ENCODE assay signal across 8 mouse cellular contexts in genomic region chr5:142701651-142702510, GRCm38 (mm10). TPM values are rescaled to one million over a fixed set of nuclear protein-coding genes. Genes with fewer than 3 reads are reported as not detected.
DNase-seq lines count a peak whose midpoint lies in the region; ATAC-seq and TF ChIP-seq lines count a peak whose summit lies in the region.

No protein-coding gene starts in this region.

- peak overlapping the region; percentile 79 for H3K9ac ChIP-seq in ES-E14 (ENCODE audit: insufficient read depth, low read depth, low read length, poor library complexity, severe bottlenecking)
- H3K9ac ChIP-seq in heart, embryonic 12.5 days: peak overlapping the region; percentile 72

- no peak overlapping the region for H3K27ac ChIP-seq in gastrocnemius, adult 2 months
- H3K27ac ChIP-seq in ES-E14 (ENCODE audit: insufficient read depth, low read depth, low read length, poor library complexity, severe bottlenecking): no peak overlapping the region
- no peak overlapping the region for H3K27ac ChIP-seq in heart, embryonic 12.5 days (ENCODE audit: poor library complexity, severe bottlenecking)

- in situ Hi-C loops in ES-E14 (cut with MboI; ENCODE audit: low sequenced_read_pairs in 2 of 2, unreplicated experiment in 2 of 2): no loop called here

- WGBS in heart, embryonic 12.5 days: under 1% methylated on average over 67 of the region's 72 CpGs

- H3K4me3 ChIP-seq in gastrocnemius, adult 2 months: peak overlapping the region; percentile 70
- H3K4me3 ChIP-seq in ES-E14 (ENCODE audit: insufficient read depth in 1 of 2, low read depth in 1 of 2, low read length in 2 of 2, poor library complexity in 1 of 2, severe bottlenecking in 1 of 2): peak overlapping the region; percentile 72 to 88
- peak overlapping the region; percentile 59 for H3K4me3 ChIP-seq in heart, embryonic 12.5 days

- no peaks in the 10 kb centered on the region for H3K9me3 ChIP-seq in ES-E14 (ENCODE audit: control insufficient read depth, insufficient read depth, low read depth, low read length)
- no peaks in the 10 kb centered on the region for H3K9me3 ChIP-seq in heart, embryonic 12.5 days (replicated peaks)

- peak; percentile 72 for ATAC-seq in heart, embryonic 12.5 days (ENCODE audit: insufficient number of reproducible peaks, low FRiP score)

- no peaks in the 10 kb centered on the region for H3K36me3 ChIP-seq in ES-E14 (ENCODE audit: control insufficient read depth, insufficient read depth, low read length, poor library complexity, severe bottlenecking)
- H3K36me3 ChIP-seq in heart, embryonic 12.5 days: no peaks in the 10 kb centered on the region

- H3K4me1 ChIP-seq in ES-E14 (ENCODE audit: control insufficient read depth in 2 of 2, insufficient read depth in 2 of 2, low read length in 2 of 2, poor library complexity in 1 of 2): peaks cover 0 to 6% of the 10 kb centered on the region in 2 experiments; a peak in 1 of 4 replicates
- H3K4me1 ChIP-seq in heart, embryonic 12.5 days (replicated peaks): peaks cover 17% of the 10 kb centered on the region

- no peak for DNase-seq in gastrocnemius, adult 2 months
- DNase-seq in gastrocnemius, adult 8-10 months (ENCODE audit: low spot score in 2 of 2): no peak
- peak; percentile 87 for DNase-seq in ES-E14 (ENCODE audit: low read depth, low spot score)
- peak; percentile 71 to 87 for DNase-seq in cerebellum, postnatal 25 days
- DNase-seq in liver: peak; percentile 69
- DNase-seq in neural tube, embryonic 10.5 days (ENCODE audit: extremely low spot score, low spot score): peak; percentile 85
- DNase-seq in layer of hippocampus, adult 9-11 months: no peak

- peak overlapping the region; percentile 99 for H3K4me2 ChIP-seq in heart, embryonic 12.5 days

- TF ChIP-seq CTCF in gastrocnemius, adult 2 months (IDR thresholded peaks at IDR 0.05): no peak

- intact Hi-C loops in gastrocnemius, adult 2 months (cut with DNase I): no loop called here

- H3K27me3 ChIP-seq in heart, embryonic 12.5 days (replicated peaks): peaks cover 63% of the 10 kb centered on the region

TF ChIP-seq in ES-E14, 5 proteins besides CTCF, POLR2A, EP300 and RAD21:
- no peak for TF ChIP-seq CHD2 (IDR thresholded peaks at IDR 0.05; ENCODE audit: low read depth, low read length)
- TF ChIP-seq ZC3H11A (IDR thresholded peaks at IDR 0.05; ENCODE audit: borderline replicate concordance, low read depth, low read length): no peak
- TF ChIP-seq MAFK (IDR thresholded peaks at IDR 0.05; ENCODE audit: insufficient read depth, low read depth, low read length): no peak
- TF ChIP-seq HCFC1 (IDR thresholded peaks at IDR 0.05; ENCODE audit: borderline replicate concordance, insufficient read depth, low read length): no peak
- TF ChIP-seq ZNF384 (IDR thresholded peaks at IDR 0.05; ENCODE audit: low read depth, low read length): no peak

RNA-seq across cellular contexts. Expression of gene Slc29a4, which starts 9.6 kb away (rescaled TPM):
- total RNA-seq in gastrocnemius, adult 2 months (2021): not detected
- total RNA-seq in gastrocnemius, adult 8-10 months (2022): under 1 TPM in 1 of 4 experiments, not detected in 3; 0.29 TPM
- 9.4 and 13.5 TPM in 2 replicates for total RNA-seq in ES-E14 (2012; rRNA removed)
- 2.0 and 2.1 TPM in 2 replicates for polyA plus RNA-seq in heart, embryonic 12.5 days (2016; fragmentation: Nextera tagmentation; extraction: Ambion mirVana)

Comparison
In these comparisons a context has a peak if more than half of its experiments do, and no peak if none do; other contexts are left out.
1. DNase-seq: peak in ES-E14 (single experiment), cerebellum, postnatal 25 days (2 of 2), liver (single experiment) and neural tube, embryonic 10.5 days (single experiment); none in gastrocnemius, adult 2 months (single experiment), gastrocnemius, adult 8-10 months (0 of 2) and layer of hippocampus, adult 9-11 months (single experiment).
2. Peak in every context shown above with its lines, with median percentiles within 50 percentile points of each other: H3K4me3 ChIP-seq.